Mouse (Mus musculus): Measurements from ENCODE around the gene Nkain2.

The Nkain2 gene

DNA sequence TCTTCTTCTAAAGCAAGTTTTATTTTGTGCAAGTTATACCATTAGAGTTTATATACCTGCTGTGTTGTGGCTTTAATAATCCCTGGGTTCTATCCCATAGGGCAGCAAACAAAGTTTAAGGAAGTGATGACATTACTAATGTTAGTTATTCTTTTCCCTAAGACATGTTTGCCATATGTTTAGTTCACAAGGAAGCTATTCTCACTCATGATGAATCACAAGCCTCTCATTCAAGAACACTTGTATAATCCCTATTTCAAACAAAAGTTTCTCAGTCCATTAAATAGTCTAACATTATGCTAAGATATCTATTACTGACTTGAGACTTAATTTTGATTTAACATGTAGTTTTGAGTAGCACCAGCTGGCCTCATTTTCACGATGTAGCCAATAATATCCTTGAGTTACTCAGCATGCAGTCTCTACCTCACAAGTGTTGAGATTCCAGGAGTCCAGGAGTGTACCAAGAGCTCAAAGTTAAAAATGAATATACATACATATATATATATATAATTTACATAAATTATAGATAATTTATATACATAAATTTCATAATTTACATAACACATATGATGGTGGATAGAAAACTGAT, 395.6 kb downstream of the Nkain2 start:
- 56% methylated on average over 1 of the region's 1 CpGs for WGBS

DNA sequence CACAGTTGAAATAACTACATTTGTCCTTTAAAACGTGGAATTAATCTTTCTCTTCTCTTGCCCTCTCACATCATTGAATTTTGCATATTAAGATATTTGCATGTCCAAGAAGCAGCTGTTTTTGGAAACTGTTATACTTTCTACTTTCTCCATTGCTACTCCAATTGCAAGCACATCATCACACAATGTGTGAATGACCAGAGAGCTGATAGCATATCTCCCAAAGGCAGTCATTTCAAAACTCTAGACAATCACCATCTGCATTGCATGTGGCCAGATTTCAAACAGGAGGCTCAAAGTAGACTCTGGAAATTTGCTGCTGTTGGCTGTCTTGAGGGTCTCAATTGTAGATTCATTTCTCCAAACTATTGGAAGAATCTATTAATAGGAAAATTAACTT, 396.7 kb downstream of the Nkain2 start:
- 64% methylated on average over 1 of the region's 1 CpGs for WGBS

DNA sequence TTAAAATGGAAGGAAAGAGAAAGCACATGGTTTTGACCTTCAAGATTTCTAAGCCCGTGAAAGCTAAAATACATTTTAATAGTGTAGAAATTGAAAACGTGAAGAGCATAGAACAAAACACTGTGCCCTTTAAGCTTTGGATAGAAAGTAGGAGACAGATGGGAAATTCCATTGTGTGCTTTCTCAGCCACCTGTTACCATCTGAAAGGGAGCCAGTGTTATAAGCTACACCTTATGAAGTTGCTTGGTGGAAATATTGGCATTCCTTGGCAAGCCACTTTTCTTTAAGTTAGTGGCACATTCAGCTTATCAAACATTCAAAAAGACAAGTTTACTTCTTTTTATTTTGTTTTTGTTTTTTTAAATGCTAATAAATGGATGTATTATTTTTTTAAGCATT, 427.5 kb downstream of the Nkain2 start:
- 34% methylated on average over 2 of the region's 2 CpGs for WGBS

DNA sequence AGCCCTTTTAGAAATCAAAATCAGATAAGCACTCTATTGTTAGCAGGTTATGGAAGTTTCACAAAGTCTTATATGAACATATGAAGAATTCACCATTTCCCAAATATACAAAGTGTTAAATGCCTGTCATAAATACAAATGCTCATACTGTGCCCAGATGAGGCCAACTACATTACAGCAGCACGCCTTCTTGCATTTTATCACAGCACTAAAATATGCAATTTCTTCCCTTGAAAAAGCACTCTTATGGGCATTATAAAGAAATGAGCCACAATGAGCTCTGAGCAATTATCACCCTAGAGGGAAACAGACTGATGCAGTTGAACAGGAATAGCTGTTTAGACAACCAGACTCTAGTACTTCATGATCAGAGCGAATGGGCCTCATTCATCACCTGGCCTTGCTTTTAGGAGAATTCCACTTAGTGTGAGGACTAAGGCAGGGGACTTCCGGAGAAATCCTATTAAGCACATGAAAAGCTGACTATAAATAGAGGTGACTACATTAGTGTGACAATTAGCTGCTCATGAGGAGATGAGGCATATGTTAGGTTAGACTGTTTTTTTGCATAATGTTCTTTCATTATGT, 450.2 kb downstream of the Nkain2 start:
- 61% methylated on average over 3 of the region's 3 CpGs for WGBS

DNA sequence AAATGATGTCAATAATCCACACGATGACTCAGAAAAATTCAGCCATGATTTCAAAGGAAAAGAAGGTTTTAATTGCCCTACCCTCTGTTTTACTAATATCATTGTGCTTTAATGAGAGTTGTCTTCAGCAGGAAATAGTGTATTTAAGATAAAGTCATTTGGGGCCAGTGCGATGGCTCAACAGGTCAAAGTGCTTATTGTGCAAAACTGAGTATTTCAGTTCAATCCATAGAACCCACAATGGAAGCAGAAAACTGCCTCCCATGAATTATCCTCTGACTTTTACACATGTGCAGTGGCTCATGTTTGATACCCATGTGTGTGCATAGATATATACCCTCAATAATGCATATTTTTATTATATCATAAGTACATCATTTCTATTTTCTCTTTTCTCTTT, 478.9 kb downstream of the Nkain2 start:
- 85% methylated on average over 2 of the region's 2 CpGs for WGBS

DNA sequence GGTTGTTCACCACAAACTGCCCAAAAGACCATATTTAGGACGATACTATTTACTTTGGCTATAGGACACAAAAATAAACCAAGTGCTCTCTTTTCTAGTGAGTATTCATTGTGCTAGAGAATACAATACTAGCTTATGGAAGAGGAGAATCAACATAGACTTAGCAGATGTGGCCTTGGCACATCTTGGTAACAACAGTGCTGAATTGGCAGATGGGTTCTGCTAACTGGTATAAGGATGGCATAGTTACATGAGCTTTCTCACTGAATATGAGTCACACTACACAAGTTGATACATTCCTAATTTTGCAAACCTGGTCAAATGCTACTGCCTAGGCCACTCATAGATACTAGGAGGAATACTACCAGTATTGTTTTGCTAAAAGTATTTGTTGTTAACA, 489.3 kb downstream of the Nkain2 start:
- WGBS: 61% methylated on average over 1 of the region's 1 CpGs

DNA sequence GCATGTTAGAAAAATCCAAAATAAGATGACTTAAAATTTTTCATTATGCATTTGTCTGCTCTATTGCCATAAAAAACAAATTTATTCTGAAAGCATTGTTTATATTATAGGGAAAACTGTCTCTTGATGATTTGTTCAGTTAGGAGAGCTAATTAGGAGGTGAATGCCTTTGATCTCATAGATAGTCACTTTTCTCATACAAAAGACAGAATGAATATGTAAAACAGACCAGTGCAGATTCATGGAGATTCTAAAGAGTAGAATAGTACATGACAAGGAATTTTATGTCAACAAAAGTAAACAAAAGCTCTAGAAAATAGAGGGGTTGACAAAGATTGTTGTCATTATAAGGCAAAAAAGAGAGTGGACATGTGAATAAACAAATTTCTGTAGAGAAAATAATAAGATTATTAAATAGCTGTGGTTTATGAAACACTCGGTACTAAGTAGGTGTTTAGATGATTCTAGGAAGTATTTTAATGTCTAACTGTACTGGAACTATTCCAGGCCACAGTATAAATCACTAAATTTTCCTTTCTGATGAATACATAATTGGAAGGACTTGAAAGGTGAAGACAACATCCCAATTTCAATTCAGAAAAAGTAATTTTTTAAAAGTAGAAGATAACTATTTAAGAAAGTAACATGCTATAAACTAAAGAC, 496.3 kb downstream of the Nkain2 start:
- 84% methylated on average over 1 of the region's 1 CpGs for WGBS

DNA sequence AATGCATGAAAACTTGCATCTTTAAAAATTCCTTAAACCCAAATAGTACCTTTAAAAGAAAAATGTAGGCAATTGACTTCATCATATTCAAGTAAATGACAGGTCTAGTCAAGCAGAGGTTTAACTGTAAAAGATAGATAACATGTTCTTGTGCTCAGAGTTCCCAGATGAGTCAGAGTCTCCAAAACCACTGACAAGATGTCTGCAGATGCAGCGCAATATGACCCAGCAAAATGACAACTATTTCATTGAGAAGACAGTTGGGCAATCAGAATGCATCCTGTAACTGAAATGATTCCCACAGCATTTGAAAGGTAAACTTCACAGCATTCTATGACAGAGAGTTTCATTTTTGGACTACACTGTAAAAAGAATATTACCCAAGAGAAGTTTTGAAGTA, 496.9 kb downstream of the Nkain2 start:
- WGBS: 81% methylated on average over 1 of the region's 1 CpGs

DNA sequence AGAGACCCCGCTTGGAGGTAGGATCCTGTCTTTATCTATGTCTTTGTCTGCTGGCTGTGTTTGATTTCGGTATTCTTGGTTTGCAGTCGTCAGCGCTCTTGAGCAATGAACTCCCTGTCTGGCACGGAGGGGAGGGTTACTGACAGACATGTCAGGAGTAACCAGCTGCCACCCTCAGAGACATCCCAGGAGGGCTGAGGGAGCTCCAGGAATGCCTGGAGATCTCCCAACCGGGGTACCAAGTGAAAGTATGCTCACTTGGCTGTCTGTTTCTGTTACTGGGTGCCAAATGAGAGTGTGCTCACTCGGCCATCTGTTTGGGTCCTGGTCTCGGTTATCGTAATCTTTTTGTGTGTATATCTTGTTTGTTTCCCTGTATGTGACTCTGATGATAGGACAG, 577.5 kb downstream of the Nkain2 start:
- WGBS: 70% methylated on average over 9 of the region's 9 CpGs

DNA sequence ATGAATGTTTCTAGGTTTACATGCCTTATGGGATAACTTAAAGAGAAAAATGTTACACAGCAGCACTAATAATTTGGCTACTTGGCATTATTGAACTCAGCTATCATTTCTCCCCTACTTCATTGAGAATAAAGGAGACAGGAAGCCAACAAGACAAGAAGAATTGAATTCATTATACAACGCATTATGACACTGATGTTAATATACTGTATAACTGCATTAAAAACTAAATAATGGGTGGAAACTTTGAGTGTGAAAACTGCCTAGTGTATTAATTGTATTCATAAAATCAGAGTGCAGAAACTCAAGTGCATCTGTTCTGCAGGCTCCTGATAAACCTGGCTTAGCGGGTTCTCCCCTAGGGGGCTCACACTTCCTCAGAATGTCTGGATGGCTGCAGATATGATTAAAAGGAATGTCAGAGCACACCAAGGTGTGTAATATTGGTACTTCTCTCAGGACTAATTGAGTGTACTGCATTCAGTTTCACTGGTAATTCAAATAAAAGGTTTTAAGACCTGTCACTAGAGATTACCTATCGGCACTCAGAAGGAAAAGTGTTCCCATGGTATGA, 589.2 kb downstream of the Nkain2 start:
- 91% methylated on average over 3 of the region's 3 CpGs for WGBS

DNA sequence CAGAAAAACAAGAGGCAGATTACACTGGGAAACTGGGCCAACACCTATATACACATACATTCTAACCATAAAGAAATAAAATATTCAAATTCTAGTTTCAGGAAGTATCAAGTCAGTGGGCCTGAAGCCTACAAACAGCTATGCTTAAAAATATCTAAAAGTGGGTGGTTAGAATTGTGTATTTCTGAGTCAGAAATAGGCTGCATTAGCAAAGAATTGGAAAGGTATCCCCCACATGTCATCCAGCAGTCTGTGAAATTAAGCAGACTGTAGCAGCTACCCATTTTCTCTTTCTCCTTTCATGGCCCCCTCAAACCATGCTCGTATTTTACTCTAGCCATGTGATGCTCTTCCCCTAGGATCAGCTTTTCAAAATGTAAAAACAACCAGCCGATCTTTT, 599.8 kb downstream of the Nkain2 start:
- 28% methylated on average over 2 of the region's 2 CpGs for WGBS

DNA sequence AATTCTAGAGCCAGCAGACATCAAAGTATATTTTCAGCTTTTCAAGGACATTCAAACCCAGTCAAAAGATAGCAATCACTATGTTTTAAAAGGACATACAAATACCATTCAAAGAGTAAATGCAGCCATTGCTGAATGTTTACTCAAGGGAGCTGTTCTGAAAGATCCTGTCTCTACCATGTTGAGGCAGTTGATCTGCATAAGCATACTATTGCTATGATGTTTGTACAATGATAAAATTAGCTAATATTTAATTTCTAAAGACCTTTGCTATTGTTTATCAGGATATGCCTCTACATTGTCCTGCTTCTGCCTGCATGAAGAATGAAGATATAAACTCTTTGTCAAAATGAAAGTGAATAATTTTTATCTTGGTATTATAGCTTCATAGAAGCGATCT, 606.6 kb downstream of the Nkain2 start:
- WGBS: 88% methylated on average over 1 of the region's 1 CpGs

DNA sequence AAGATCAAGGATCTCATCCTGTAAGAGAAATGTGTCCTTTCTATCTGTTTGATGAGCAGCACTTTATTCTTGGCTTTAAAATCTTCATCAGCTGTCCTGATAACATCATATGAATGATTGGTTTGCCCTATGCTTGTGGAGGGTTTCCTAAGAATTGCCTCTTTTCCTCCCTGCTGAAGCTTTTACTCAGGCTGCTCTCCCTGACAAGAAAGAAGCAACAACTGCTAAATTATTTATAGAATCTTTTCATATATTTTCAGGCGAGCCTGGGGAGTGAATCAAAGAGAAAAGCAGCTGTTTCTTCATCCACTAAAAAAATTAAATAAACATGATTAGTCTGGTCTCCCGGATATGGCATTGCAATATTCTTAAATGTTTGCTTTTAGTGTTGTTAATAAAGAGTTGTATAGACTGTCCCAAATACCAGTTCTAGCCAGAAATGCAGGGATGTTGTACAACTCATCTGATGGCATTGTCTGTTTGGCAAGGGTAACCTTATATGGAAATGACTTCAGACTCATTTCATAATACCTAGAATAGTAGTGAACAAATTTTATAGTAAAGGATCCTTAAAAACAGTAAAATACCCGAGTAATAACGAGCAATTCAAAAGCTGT, 646.9 kb downstream of the Nkain2 start:
- 40% methylated on average over 4 of the region's 4 CpGs for WGBS

DNA sequence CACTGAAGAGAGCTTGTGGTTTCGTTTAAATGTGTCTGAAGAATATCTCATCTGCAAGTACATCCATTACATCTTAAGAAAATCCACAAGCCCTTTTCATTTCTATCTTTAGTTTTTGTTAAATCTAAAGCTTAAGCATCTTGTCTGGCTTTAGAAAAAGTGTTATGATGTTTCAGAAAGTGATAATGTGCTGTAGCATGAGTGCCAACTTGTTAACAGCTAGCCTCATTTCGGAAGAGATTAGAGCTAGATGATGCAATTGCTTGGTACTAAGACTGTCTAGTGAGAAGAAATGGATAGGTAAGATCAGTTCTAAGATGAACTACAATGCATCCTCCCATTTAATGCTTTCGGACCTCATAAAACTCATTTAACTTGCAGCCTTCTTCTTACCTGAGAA, 707.3 kb downstream of the Nkain2 start:
- 49% methylated on average over 3 of the region's 3 CpGs for WGBS

DNA sequence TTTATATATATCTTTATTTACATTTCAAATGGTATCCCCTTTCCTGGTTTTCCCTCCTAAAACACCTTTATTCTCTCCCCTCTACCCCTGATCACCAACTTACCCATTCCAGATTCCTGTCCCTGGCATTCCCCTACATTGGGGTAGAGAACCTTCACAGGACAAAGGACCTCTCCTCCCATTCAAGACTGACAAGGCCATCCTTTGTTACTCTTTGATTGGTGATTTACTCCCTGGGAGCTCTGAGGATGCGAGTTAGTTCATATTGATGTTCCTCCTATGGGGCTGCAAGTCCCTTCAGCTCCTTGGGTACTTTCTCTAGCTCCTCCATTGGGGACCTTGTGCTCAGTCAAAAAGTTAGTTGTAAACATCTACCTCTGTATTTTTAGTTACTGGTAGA, 798.9 kb downstream of the Nkain2 start:
- WGBS: 86% methylated on average over 1 of the region's 1 CpGs

DNA sequence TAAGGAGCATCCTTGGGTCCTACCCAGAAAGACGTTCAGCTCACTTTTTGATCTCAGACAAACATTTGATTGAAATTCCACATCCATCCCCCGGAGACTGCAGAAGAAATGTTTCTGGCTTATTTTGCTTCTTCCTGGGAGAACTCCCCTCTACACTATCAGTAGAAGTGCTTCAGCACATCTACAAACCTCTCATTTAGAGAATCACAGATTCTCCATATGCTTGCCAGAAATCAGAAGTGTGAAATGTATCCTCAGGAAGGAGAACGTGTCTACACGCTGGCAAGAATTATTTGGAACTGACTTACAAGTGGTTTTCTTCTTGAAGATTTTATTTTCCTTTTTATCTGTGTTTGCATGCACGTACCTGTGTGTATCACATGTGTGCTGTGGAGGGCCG, 829.9 kb downstream of the Nkain2 start:
- 52% methylated on average over 6 of the region's 6 CpGs for WGBS

DNA sequence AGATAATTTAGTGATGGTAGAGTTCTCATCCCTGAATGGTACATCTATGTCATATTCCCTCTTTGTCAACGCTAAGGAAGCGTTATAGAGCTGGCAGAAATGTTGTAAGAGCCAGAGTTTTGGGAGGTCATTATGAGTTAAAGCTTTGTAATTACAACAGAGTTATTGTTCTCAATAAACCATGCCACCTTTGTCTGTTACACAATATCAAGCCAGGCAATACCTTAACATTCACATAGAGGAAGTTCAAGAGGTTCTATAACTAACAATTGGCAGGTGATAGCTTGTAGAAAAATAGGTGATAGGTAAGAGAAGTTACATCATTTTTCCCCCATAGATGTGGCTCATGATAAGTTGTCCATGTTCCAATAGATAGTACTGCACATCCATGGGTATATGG, 832.0 kb downstream of the Nkain2 start:
- WGBS: 82% methylated on average over 2 of the region's 2 CpGs

DNA sequence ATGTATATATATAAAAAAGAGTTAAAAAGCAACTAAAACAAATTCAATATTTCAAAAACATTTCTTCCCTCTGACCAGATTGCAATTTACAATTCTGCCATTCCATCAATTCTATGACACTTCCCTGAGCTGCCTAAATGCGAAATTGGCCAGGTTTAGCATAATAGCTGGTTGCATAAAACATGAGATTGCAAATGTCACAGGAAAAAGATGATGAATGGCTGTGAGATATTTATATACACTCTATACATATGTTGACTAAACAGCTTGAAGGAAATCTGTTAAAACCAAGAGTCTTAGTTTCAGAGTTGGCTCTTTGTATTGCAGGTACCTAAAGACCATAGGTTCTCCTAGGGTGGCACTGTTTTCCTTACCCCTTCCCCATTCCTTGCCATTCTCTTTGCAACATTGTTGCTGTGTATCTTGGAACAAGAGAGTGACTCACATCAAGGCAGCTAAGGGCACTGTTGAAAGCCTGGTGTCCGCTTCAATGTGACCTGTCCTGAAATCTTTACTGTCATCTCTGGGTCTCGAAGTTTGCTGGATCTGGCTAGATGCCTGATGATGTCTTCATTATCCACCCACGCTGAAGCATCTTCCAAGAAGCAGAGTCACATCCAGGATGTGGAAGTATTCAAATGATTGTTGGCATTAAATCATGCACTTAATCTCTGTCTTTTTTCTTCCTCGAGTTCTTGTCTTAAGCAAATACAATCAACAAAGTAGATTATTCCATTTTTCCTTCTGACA, 837.5 kb downstream of the Nkain2 start:
- 47% methylated on average over 5 of the region's 5 CpGs for WGBS

DNA sequence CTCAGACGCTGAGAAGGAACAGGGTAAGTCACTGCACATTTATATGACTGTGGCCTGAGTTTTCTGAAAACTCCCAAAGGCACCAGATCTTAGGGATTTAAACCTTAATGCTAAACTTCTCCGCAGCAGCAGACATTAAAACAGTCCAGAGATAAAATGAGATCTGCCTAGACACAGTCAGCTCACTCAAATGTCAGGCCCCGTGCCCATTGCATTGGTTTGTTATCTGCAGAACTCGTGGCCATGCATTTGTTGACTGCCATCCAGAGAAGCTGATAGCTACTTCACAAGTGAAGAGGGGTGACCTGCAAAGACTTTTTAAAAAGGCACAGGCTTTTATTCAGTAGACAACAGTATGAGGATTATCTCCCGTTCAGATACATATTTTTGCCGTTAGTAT, 838.2 kb downstream of the Nkain2 start:
- WGBS: 53% methylated on average over 6 of the region's 6 CpGs

DNA sequence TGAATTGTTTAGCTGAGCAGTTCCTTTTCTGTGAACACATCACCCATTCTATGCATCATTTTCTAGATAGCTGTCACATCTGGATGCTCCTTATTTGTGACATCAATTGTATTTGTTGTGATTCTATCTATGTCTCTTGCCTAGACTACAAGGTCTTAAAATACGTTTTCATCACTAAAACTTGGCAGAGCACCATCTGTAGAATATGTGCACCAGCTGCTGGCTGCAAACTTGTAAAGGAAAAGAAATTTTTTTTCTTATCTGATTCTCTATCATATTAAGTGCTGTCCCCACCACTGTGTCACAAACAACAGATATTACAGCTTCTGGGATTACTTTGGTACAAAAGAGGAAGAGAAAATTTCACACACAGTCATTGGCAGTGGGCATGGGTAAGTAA, 860.3 kb downstream of the Nkain2 start:
- 13% methylated on average over 1 of the region's 1 CpGs for WGBS

DNA sequence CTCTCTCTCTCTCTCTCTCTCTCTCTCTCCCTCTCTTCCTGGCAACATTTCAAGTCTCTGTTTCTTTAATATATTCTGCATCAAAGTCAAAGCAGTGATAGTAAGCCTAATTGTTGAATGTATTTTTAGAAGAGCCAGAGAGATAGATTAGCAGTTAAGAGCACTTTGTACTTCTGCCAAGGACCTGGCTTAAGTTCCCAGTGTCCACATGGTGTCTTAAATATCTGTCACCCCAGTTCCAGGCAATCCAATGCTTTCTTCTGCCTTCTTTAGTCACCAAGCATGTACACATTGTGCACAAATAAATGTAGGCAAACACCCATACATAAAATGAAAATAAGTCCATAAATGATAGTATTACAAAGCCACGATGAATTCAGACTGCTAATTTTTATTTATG, 871.9 kb downstream of the Nkain2 start:
- WGBS: 74% methylated on average over 1 of the region's 1 CpGs

DNA sequence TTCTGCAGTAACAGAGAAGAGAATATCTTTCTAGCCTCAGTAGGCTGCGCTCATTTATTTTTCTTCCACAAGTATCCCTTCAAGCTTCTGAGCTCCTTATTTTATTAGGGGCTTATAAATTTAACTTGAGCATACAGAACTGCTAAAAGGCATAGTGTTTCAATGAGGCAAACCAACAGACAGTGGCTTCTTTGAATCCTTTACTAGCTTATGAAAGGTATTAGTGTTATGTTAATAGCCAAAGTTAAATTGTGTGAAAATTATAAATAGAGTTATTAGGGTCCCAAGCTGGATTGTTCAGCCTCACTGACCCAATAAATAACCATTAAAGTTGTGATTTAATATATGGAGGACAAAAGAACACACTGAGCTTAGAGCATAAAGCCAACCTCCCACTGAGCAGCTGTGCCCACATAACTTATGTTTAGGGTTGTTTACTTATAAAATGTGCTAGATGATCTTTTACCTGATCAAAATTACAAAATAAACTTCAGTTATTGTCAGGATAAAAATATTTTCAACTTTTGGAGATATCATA, 889.0 kb downstream of the Nkain2 start:
- 89% methylated on average over 1 of the region's 1 CpGs for WGBS

Measured in cerebral cortex, adult 2 months (tissue).